Mouse (Mus musculus): ENCODE measurements around the gene Rgs5.

- no peak for TF ChIP-seq POLR2A (IDR thresholded peaks at IDR 0.05; ENCODE audit: low read depth, low read length)
- TF ChIP-seq CTCF (IDR thresholded peaks at IDR 0.05; ENCODE audit: extremely low read depth, insufficient read length, insufficient replicate concordance, low read depth, low read length), result no peak
Measured at GRCm38 (mm10) chr1:169697236-169697635, 41.9 kb downstream of the Rgs5 start.

All from small intestine, adult 2 months (tissue).